Mouse (Mus musculus) liver, adult 2 months (tissue): Measurements from ENCODE around the gene Cdpf1.

Source experiments
- CTCF ChIP-seq: fragments of 200-500 bp; IDR thresholded peaks from 2 replicates; pipeline ENCODE4 v1.5.1; 2011; ENCODE audit warnings: low read depth, low read length, control low read depth
- POLR2A ChIP-seq: fragments of 200-500 bp; IDR thresholded peaks from 2 replicates; pipeline ENCODE4 v1.6.1; 2011; ENCODE audit warnings: low read length, control low read depth; ENCODE audit not compliant: insufficient read depth; ENCODE audit errors: extremely low read depth

- TF ChIP-seq POLR2A (no peak), CTCF (no peak)
Measured at GRCm38 (mm10) chr15:85784341-85784740, 27.2 kb downstream of the Cdpf1 start.
